Mouse (Mus musculus) neural tube, embryonic 13.5 days (tissue): ENCODE results near the gene Larp1b. TPM values are rescaled to one million over a fixed set of nuclear protein-coding genes. Genes with fewer than 3 reads are reported as not detected.

Experiments used
- ATAC-seq: fragments of 200-750 bp; cut with Nextera tagmentation; 2 replicates; pipeline ENCODE4 v1.8.0; 2017; ENCODE audit warnings: low read depth, mild to moderate bottlenecking, moderate TSS enrichment, moderate library complexity
- H3K27ac ChIP-seq: fragments of 300-500 bp; sonication (generic); replicated peaks from 2 replicates; pipeline ENCODE4 v1.5.1; 2015; ENCODE audit warnings: moderate library complexity, mild to moderate bottlenecking, inconsistent platforms
- H3K27me3 ChIP-seq: fragments of 300-500 bp; sonication (generic); 2 replicates; pipeline ENCODE4 v1.6.1; 2015; ENCODE audit warnings: mild to moderate bottlenecking, inconsistent platforms
- H3K36me3 ChIP-seq: fragments of 300-500 bp; sonication (generic); 2 replicates; pipeline ENCODE4 v1.6.1; 2015; ENCODE audit warnings: mild to moderate bottlenecking, inconsistent platforms
- H3K4me1 ChIP-seq: fragments of 300-500 bp; sonication (generic); replicated peaks from 2 replicates; pipeline ENCODE4 v1.6.1; 2015; ENCODE audit warnings: inconsistent platforms
- H3K4me2 ChIP-seq: fragments of 300-500 bp; sonication (generic); 2 replicates; pipeline ENCODE4 v1.6.1; 2015; ENCODE audit warnings: inconsistent platforms, mild to moderate bottlenecking, moderate library complexity
- H3K4me3 ChIP-seq: fragments of 300-500 bp; sonication (generic); 2 replicates; pipeline ENCODE4 v1.5.1; 2015; ENCODE audit warnings: mild to moderate bottlenecking, inconsistent platforms
- H3K9ac ChIP-seq: fragments of 300-500 bp; sonication (generic); 2 replicates; pipeline ENCODE4 v1.6.1; 2015; ENCODE audit warnings: moderate library complexity, mild to moderate bottlenecking, inconsistent platforms
- H3K9me3 ChIP-seq: fragments of 300-500 bp; sonication (generic); 2 replicates; pipeline ENCODE4 v1.6.1; 2016; ENCODE audit warnings: inconsistent platforms
- WGBS: fragments of 180-500 bp; shearing (Covaris S2); methylation state at CpG from one replicate; pipeline ENCODE4 v1.1.7; 2015; 5-methylcytosine and 5-hydroxymethylcytosine counted together
- polyA plus RNA-seq: library from polyadenylated mRNA; unstranded; fragments of >200 nt; fragmentation: Nextera tagmentation; extraction: Ambion mirVana; gene quantifications from 2 replicates; pipeline ENCODE4 v1.2.1, GENCODE M21; 2015

Larp1b gene
- polyA plus RNA-seq, 1 experiment from 2014 or later, result 5.1 TPM

DNA sequence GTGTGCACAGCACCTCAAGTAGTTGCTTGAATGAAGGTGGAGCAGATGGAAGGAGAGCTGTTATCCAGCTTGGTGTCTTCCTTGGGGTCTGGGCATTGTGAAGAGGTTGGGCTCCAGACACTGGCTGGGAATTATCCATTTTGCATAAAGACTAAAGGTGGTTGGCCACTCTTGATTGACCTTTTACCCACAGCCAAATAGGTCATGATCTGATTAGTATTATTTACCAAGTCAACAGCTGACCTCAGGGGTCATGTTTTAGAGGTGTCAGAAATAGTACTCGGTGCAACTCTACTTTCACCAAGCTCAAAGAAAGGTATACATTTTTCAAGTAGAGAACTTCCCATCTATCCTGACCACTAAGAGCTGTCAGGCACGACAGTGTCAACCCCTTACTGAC is 115.7 kb downstream of the Larp1b start:
- 96% methylated on average over 2 of the region's 2 CpGs for WGBS
- H3K4me1 ChIP-seq, result no peaks in the 10 kb centered on the region
- no peak overlapping the region for H3K4me2 ChIP-seq
- no peak overlapping the region for H3K4me3 ChIP-seq
- no peaks in the 10 kb centered on the region for H3K9me3 ChIP-seq
- H3K27me3 ChIP-seq, result no peaks in the 10 kb centered on the region
- no peak for ATAC-seq
- H3K9ac ChIP-seq, result no peak overlapping the region
- no peak overlapping the region for H3K27ac ChIP-seq
- peaks cover 56% of the 10 kb centered on the region for H3K36me3 ChIP-seq

DNA sequence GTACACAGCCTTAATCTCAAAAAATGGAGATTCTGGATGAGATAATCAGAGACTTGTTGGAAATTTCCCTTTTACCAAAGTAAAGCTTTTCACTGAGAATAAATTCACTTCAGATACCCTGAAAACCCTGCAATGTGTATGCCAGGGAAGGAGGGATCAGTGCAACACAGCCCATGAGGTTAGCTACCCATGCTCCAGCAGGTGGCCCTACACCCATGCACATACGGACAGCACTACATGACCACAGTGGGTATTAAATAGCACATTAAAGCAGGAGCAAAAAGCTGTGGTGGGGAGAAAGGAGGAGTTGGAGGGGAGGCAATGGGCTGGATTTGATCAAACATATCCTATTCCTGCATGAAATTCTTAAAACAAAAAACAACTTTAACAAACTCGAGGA is 120.9 kb downstream of the Larp1b start:
- no peak overlapping the region for H3K9ac ChIP-seq
- peaks cover 36% of the 10 kb centered on the region for H3K36me3 ChIP-seq
- 0 out of 2 replicates have a peak, but pooled peaks have one; percentile 56 for ATAC-seq
- no peak overlapping the region for H3K27ac ChIP-seq
- 76% methylated on average over 2 of the region's 2 CpGs for WGBS
- H3K4me1 ChIP-seq, result peaks cover 3% of the 10 kb centered on the region
- H3K27me3 ChIP-seq, result no peaks in the 10 kb centered on the region
- no peak overlapping the region for H3K4me2 ChIP-seq
- H3K9me3 ChIP-seq, result no peaks in the 10 kb centered on the region
- H3K4me3 ChIP-seq, result no peak overlapping the region

DNA sequence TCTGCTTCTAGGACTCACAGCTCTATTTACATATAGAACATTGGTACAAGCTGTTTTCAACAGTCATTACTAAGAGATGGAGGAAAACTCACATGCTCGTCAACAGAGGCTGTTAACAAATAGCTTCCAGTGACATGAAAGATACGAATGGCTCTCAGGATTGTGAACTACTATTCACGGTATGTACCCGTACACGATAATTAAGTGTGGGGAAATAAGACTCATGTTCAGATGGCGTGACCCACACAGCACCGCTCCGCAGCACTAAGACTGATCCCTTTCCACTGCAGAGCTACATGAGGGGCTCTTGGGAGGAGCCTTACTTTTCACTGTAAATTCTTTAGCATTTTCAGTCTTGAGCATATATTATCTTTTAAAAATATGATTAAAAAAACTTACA is 125.7 kb downstream of the Larp1b start:
- no peaks in the 10 kb centered on the region for H3K9me3 ChIP-seq
- H3K36me3 ChIP-seq, result no peaks in the 10 kb centered on the region
- H3K9ac ChIP-seq, result no peak overlapping the region
- no peak overlapping the region for H3K4me3 ChIP-seq
- no peak overlapping the region for H3K4me2 ChIP-seq
- no peaks in the 10 kb centered on the region for H3K27me3 ChIP-seq
- peaks cover 17% of the 10 kb centered on the region for H3K4me1 ChIP-seq
- 68% methylated on average over 8 of the region's 8 CpGs for WGBS
- H3K27ac ChIP-seq, result no peak overlapping the region
- no peak for ATAC-seq

DNA sequence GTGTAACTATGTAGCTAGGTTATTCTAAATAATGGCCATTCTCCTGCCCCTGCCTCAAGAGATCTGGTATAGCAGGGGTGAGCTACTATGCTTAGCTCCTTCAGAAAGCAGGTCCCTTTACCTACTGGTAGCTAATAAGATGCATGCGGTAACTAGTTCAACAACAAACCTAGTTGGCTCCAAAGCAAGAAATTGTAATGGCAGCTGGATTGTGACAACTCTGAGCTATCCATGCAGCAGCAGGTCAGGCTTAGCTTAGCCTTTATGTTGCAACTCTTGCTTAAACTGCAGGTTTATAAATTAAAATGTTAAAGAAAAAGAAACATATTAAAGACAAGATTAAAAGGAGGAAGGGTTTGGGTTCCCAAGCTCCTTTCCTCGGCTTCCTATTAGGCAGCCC is 129.0 kb downstream of the Larp1b start:
- 89% methylated on average over 2 of the region's 2 CpGs for WGBS

DNA sequence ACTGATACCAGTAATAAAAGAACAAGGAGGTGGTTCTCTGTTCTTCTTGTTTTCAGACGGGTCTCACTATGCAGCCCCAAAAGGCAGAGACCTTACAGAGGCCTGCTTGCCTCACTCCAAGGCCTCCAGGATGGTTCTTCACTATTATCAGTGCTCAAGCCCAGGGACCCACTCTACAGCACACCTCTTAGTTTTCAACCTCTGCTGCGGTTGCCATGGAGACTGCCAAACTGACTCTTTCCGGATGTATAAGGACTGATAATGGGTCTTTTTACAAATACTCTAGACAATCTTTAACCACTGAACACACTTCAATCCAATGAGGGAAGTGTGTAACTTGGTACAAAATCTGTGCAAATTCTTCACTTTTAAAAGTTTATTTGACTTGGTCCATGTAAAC is 131.1 kb downstream of the Larp1b start:
- ATAC-seq, result no peak
- H3K4me1 ChIP-seq, result peaks cover 36% of the 10 kb centered on the region
- H3K9me3 ChIP-seq, result no peaks in the 10 kb centered on the region
- no peak overlapping the region for H3K27ac ChIP-seq
- no peaks in the 10 kb centered on the region for H3K36me3 ChIP-seq
- peak overlapping the region; percentile 84 for H3K4me3 ChIP-seq
- H3K27me3 ChIP-seq, result no peaks in the 10 kb centered on the region
- 30% methylated on average over 3 of the region's 3 CpGs for whole genome bisulfite sequencing
- H3K4me2 ChIP-seq, result peak overlapping the region; percentile 77
- H3K9ac ChIP-seq, result no peak overlapping the region

More for the DNA sequence above, 129.0 kb downstream of the Larp1b start:
- H3K9ac ChIP-seq, result no peak overlapping the region
- H3K9me3 ChIP-seq, result no peaks in the 10 kb centered on the region
- peaks cover 34% of the 10 kb centered on the region for H3K4me1 ChIP-seq
- H3K36me3 ChIP-seq, result no peaks in the 10 kb centered on the region
- no peaks in the 10 kb centered on the region for H3K27me3 ChIP-seq
- no peak overlapping the region for H3K4me3 ChIP-seq
- no peak overlapping the region for H3K27ac ChIP-seq
- ATAC-seq, result no peak
- H3K4me2 ChIP-seq, result no peak overlapping the region

DNA sequence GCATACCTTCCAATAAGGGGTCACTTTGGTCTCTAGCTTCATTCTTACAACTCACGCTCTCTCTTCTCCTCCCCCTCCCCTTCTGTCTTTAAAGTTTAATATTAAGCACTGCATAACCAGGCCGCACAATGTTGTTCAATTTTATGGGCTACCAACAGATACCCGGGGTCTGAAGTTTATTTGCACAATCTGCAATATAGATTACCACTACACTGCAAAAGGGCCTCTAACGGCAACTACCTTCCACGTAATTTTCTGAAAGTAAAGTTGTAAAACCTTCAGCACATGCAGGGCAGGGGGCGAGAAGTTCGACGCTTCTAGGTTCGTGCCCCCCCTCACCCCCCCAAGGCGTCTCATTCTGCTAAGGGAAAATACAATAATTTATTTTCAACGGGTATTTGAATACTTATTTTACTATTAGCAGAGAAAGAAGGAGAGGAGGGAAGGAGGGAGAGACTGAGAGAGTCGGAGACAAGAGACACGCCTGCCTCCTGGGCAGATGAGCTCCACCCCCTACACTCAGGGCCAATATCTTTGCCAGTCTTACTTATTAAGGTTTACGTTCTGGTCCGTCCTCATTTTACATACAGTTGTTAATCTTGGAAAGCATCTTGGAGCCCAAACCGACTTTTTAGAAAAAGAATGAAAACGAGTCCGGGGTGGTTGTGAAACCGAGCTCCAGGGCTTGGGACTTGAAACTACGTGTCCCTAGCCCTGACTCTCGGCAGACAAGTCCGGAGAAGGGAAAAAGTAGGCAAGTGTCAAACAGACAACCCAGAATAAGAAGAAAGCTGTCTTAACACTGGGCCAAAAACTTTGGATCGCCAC is 132.1 kb downstream of the Larp1b start:
- no peaks in the 10 kb centered on the region for H3K9me3 ChIP-seq
- H3K27ac ChIP-seq, result no peak overlapping the region; the same call in 1 of the 2 replicates
- no peaks in the 10 kb centered on the region for H3K36me3 ChIP-seq
- H3K9ac ChIP-seq, result peak overlapping the region; percentile 86
- ATAC-seq, result no peak
- H3K4me2 ChIP-seq, result peak overlapping the region; percentile 77
- peaks cover 32% of the 10 kb centered on the region for H3K4me1 ChIP-seq
- H3K4me3 ChIP-seq, result peak overlapping the region; percentile 84
- no peaks in the 10 kb centered on the region for H3K27me3 ChIP-seq
- 2% methylated on average over 23 of the region's 23 CpGs for WGBS

DNA sequence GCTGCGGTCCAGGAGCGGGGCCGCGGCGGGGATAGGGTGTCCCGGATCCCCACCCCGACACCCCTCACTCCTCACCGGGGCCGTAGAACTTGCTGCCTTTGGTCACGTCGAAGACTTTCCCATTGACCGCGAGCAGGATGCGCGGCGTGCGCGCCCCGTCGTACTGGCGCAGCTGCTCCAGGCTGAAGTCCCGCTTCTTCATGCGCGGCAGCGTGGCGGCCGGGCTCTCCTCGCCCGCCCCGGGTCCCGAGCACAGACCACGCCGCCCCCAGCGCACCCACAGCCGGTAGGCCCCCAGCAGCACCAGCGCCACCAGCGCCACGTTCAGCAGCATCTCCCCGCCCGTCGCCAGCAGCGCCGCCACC is 132.9 kb downstream of the Larp1b start:
- Histone ChIP-seq H3K4me3 (peak overlapping the region; percentile 84), H3K27ac (peak overlapping the region; percentile 94), H3K27me3 (no peaks in the 10 kb centered on the region), H3K36me3 (no peaks in the 10 kb centered on the region), H3K9me3 (no peaks in the 10 kb centered on the region), H3K4me1 (peaks cover 32% of the 10 kb centered on the region), H3K9ac (peak overlapping the region; percentile 86), H3K4me2 (peak overlapping the region; percentile 77)
- WGBS, result under 1% methylated on average over 30 of the region's 43 CpGs
- ATAC-seq, result peak; percentile 58

DNA sequence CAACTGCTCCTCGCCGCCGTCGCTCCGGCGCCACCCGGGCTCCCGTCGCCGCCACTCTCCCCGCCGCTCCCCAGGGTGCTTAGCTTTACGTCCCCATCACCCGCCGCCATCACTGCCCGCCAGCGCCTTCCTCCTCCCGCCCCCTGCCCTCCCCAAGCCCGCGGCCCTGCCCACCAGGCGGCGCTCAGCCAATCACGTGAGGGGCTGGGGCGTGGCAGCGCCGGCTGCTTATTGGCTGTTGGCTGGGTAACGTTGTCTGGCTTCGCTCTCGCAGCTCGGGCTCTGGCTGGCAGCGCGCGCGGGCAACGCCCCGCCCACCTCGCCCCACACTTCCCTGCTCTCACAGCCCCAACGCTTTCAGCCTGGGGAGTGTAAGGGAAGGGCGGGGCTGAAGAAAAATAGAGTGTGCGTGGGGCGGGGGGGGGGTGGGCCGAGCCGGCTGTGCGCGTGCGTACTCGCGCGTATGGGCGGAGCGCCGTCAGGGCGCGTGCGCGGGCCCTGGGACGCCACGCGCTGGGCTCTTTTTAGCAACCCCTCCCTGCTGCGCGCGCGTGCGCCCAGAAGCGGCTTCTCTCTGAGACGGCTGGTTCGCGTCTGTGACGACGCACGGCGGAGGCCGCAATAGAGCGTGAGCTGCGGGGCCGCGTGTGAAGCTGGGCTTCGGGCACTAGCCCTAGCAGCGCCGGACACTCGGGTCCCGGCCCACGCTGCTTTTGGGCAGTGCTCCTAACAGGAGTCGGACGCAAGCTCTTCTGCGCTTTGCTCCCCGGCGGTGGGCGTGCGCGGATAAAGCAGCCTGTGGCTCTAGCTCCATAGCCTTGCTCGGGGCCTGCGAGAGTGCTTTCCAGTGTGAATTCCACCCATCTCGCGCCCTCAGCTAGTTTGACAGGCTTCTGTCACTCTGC is 133.5 kb downstream of the Larp1b start, which contains the start of gene Pgrmc2:
Gene Pgrmc2, minus strand, starts transcription at position 162 of the 905 bp plus-strand sequence.
- H3K27ac ChIP-seq, result peak within 1 kb of the TSS; percentile 94
- H3K9me3 ChIP-seq, result no peaks in the 10 kb centered on the region
- under 1% methylated on average over 77 of the region's 95 CpGs for WGBS
- peak within 1 kb of the TSS; percentile 86 for H3K9ac ChIP-seq
- no peaks in the 10 kb centered on the region for H3K36me3 ChIP-seq
- peak within 1 kb of the TSS; percentile 77 for H3K4me2 ChIP-seq
- H3K4me1 ChIP-seq, result peaks cover 32% of the 10 kb centered on the region
- ATAC-seq, result peak; percentile 99
- H3K4me3 ChIP-seq, result peak within 1 kb of the TSS; percentile 84
- no peaks in the 10 kb centered on the region for H3K27me3 ChIP-seq

DNA sequence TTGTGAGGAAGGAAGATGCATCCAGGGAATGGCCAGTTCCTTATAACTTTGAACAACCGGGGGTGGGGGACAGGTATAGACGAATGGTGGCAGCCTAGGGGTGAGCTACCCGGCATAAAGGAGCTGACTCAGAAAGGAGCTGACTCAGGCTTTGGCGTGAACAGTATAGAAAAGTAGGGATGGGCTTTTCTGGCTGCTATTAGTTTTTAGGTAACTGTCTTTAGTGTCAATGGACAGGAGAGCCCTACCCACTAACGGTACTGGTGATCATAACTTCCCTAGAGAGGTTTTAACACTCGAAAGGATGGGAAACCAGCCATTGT is 134.1 kb downstream of the Larp1b start:
- Histone ChIP-seq H3K9ac (peak overlapping the region; percentile 86), H3K36me3 (no peaks in the 10 kb centered on the region), H3K4me1 (peaks cover 32% of the 10 kb centered on the region), H3K4me2 (peak overlapping the region; percentile 76), H3K9me3 (no peaks in the 10 kb centered on the region), H3K27me3 (no peaks in the 10 kb centered on the region), H3K4me3 (peak overlapping the region; percentile 84), H3K27ac (peak overlapping the region; percentile 94)
- peak; percentile 43 for ATAC-seq
- 2% methylated on average over 6 of the region's 6 CpGs for WGBS

DNA sequence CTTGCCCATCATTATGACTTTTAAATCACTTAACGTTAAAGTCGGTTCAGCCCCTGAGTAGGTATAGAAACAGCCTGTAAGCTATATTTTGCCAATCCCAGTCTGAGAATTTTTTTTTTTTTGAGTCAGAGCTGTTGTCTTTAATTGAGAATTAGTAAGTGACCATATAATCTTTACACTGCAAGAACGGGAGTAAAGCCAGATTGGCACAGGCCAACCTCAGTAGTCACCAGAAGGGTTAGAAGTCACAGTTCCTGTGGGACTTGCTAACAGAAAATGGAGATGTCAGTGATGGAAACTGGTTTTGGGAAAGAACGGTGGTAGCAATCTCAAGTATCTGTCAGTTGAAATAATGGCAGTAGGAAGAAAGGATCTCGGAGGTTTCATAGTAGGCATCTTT is 134.8 kb downstream of the Larp1b start:
- no peaks in the 10 kb centered on the region for H3K9me3 ChIP-seq
- peak overlapping the region; percentile 76 for H3K4me2 ChIP-seq
- peaks cover 32% of the 10 kb centered on the region for H3K4me1 ChIP-seq
- H3K9ac ChIP-seq, result no peak overlapping the region
- 0 out of 2 replicates have a peak overlapping the region, but pooled peaks have one; percentile 84 for H3K4me3 ChIP-seq
- no peak for ATAC-seq
- no peak overlapping the region for H3K27ac ChIP-seq
- H3K36me3 ChIP-seq, result no peaks in the 10 kb centered on the region
- 85% methylated on average over 5 of the region's 5 CpGs for WGBS
- no peaks in the 10 kb centered on the region for H3K27me3 ChIP-seq

DNA sequence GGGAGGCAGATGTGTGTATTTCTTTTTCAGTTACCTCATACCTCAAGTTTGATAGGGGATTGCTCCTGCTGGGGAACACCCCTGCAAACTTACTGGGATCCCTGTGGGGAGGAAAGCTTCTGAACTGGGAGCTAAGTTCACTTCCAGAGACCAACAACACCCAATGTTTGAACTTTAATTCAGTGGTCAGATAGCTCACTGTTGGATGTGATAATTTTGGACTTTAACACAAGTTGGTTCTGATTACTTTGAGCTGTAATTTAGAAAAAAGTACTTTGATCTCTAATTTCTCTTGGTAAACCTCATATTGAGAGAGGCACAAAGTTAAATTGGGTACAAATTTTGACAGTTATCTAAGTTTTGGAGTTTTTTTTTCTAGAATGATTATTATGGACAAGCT is 137.4 kb downstream of the Larp1b start:
- H3K4me1 ChIP-seq, result peaks cover 8% of the 10 kb centered on the region
- no peaks in the 10 kb centered on the region for H3K9me3 ChIP-seq
- ATAC-seq, result no peak
- H3K9ac ChIP-seq, result no peak overlapping the region
- no peaks in the 10 kb centered on the region for H3K36me3 ChIP-seq
- no peaks in the 10 kb centered on the region for H3K27me3 ChIP-seq
- H3K4me2 ChIP-seq, result no peak overlapping the region
- H3K27ac ChIP-seq, result no peak overlapping the region
- no peak overlapping the region for H3K4me3 ChIP-seq
